Mouse (Mus musculus): ENCODE measurements at regions not wholly inside any gene's neighbourhood (a gene's known extent, or its start where the extent isn't known, plus 50 kb on each side); places are given as distances from the start of the nearest gene placed in this dataset.
A peak's percentile ranks its signal among the peaks of the same experiment; 100 is the strongest.

DNA sequence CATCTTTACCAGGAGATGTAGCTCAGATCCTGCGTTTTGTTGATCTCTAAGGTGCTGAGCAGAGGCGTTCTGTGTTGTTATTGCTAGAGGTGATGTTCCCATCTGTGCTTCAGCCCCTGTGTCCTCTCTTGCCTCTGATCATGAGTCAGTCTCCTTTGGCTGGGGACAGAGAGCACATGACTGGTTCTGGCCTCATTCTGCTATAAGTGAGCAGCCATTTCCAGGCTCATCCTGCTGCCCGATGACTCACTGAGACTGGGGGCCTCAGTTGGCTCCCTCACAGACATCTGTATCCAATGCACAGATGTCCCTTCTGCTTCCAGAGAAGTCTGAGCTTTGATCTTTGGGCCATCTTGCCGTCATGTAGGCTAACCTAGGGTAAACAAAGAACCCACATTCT, 194.9 kb upstream of the Gm21798 start:
- Histone ChIP-seq H3K4me1 (no peaks in the 10 kb centered on the region), H3K9ac (no peak overlapping the region), H3K4me2 (replicated peaks) (no peak overlapping the region), H3K4me3 (replicated peaks) (no peak overlapping the region), H3K27ac (replicated peaks) (no peak overlapping the region), H3K36me3 (no peaks in the 10 kb centered on the region), H3K27me3 (no peaks in the 10 kb centered on the region), H3K9me3 (replicated peaks) (no peaks in the 10 kb centered on the region)
- peak; percentile 22; the same call in 1 of the 2 replicates for ATAC-seq (ENCODE audit: insufficient number of reproducible peaks, low FRiP score, low TSS enrichment, low read depth)
- WGBS: 62% methylated on average over 4 of the region's 4 CpGs

DNA sequence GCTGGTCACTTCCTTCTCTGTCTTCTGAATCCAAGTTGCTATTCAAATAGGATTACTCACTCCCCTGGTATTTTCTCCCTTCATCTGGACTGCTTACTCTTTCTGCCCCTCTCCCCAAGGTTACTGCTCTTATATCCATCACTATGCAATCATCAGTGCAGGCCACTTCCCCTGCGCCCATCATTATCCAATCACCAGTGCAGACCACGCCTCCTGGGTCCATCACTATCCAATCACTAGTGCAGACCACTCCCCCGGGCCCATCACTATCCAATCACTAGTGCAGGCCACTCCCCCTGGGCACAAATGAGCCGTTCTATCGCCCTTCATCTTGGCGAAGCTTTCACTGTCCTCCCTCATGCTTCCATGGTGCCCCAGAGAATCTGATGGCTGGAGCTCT, 191.1 kb upstream of the Gm21798 start:
- Histone ChIP-seq H3K27me3 (no peaks in the 10 kb centered on the region), H3K36me3 (no peaks in the 10 kb centered on the region), H3K9me3 (replicated peaks) (no peaks in the 10 kb centered on the region), H3K4me2 (replicated peaks) (no peak overlapping the region), H3K27ac (replicated peaks) (no peak overlapping the region), H3K9ac (no peak overlapping the region), H3K4me3 (replicated peaks) (no peak overlapping the region), H3K4me1 (no peaks in the 10 kb centered on the region)
- ATAC-seq (ENCODE audit: insufficient number of reproducible peaks, low FRiP score, low TSS enrichment, low read depth): no peak
- WGBS: 88% methylated on average over 6 of the region's 6 CpGs

DNA sequence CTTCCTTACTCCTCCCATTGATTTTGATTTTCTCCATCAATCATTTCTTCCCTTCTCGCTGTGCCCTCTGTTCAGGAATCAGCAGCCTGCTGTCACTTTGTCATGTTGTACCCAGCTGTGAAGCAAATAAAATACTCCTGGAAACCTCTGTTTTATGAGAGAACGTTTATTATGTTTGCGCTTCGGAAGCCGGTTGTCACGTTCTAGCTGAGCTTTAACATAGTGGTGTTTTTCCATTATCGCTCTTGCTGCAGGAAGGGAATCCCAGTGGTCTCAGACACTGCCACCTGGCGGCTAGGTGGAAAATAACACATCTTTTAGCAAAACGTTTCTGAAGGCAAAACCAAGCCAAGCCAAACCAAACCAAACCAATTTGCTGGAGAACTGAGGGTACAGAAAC, 190.2 kb upstream of the Gm21798 start:
- 15% methylated on average over 9 of the region's 9 CpGs for WGBS
- 0 out of 2 replicates have a peak overlapping the region, but pooled peaks have one; percentile 15 for H3K4me2 ChIP-seq (replicated peaks)
- no peak for ATAC-seq (ENCODE audit: insufficient number of reproducible peaks, low FRiP score, low TSS enrichment, low read depth)

More for the DNA sequence above, 190.2 kb upstream of the Gm21798 start:
- Histone ChIP-seq H3K36me3 (no peaks in the 10 kb centered on the region), H3K4me1 (no peaks in the 10 kb centered on the region), H3K4me3 (replicated peaks) (no peak overlapping the region), H3K9ac (no peak overlapping the region), H3K27me3 (no peaks in the 10 kb centered on the region), H3K27ac (replicated peaks) (no peak overlapping the region), H3K9me3 (replicated peaks) (no peaks in the 10 kb centered on the region)
